Mouse (Mus musculus): Measurements from ENCODE around the gene Mcm8. TPM values are rescaled to one million over a fixed set of nuclear protein-coding genes. Genes with fewer than 3 reads are reported as not detected.

Gene Mcm8
- polyA plus RNA-seq, 1 experiment = 0.88 TPM

GRCm38 (mm10) chr2:132885312-132885711, 69.4 kb downstream of the Mcm8 start:
- Histone ChIP-seq H3K4me3 (ENCODE audit: insufficient read depth, low read depth, low read length) (no peak overlapping the region), H3K36me3 (ENCODE audit: control insufficient read depth, insufficient read depth, low read length) (no peaks in the 10 kb centered on the region), H3K27ac (ENCODE audit: insufficient read depth, low read depth, low read length) (no peak overlapping the region), H3K4me1 (ENCODE audit: control insufficient read depth, insufficient read depth, low read length) (no peaks in the 10 kb centered on the region), H3K27me3 (replicated peaks; ENCODE audit: control insufficient read depth, insufficient read depth, low read length) (no peaks in the 10 kb centered on the region)
- no peak for TF ChIP-seq CTCF (conservative IDR thresholded peaks at IDR 0.05; ENCODE audit: insufficient read depth, insufficient read length, low read depth, low read length)
- no peak for DNase-seq
- WGBS = 94% methylated on average over 7 of the region's 7 CpGs

Other genes with a start within 250 kb of the Mcm8 start
- gene Gpcpd1, start 228.4 kb upstream of the Mcm8 start, polyA plus RNA-seq (2012; rRNA removed) = 5.3 and 6.1 TPM in 2 replicates
- 12.9 and 15.3 TPM in 2 replicates for gene Shld1, start 129.2 kb upstream of the Mcm8 start, polyA plus RNA-seq (2012; rRNA removed)
- gene Chgb, start 34.9 kb upstream of the Mcm8 start, polyA plus RNA-seq (2012; rRNA removed) = 0.04 and 0.19 TPM in 2 replicates
- 2.9 and 4.3 TPM in 2 replicates for gene Trmt6, start 86 bp upstream of the Mcm8 start, polyA plus RNA-seq (2012; rRNA removed)
- gene Crls1, start 30.5 kb downstream of the Mcm8 start, polyA plus RNA-seq (2012; rRNA removed) = 32.6 and 37.4 TPM in 2 replicates
- 0.79 and 0.86 TPM in 2 replicates for gene Lrrn4, start 64.8 kb downstream of the Mcm8 start, polyA plus RNA-seq (2012; rRNA removed)
- 13.7 and 17.6 TPM in 2 replicates for gene Fermt1, start 129.8 kb downstream of the Mcm8 start, polyA plus RNA-seq (2012; rRNA removed)

Data from kidney, adult 2 months (tissue).